Mouse (Mus musculus): ENCODE measurements around the gene Pagr1b. TPM values are rescaled to one million over a fixed set of nuclear protein-coding genes. Genes with fewer than 3 reads are reported as not detected.

The Pagr1b gene
- total RNA-seq, 2 experiments from 2014 or later, result 0.90 TPM; not detected in 1

GRCm38 (mm10) chr7:127023896-127024690 is 7.8 kb upstream of the Pagr1b start:
- no peak for TF ChIP-seq CTCF (conservative IDR thresholded peaks at IDR 0.05)
- Histone ChIP-seq H3K4me3 (peak overlapping the region; percentile 77), H3K27ac (peak overlapping the region; percentile 97)
- DNase-seq (ENCODE audit: low spot score in 2 of 2), result no peak

GRCm38 (mm10) chr7:127023272-127023691 is 7.0 kb upstream of the Pagr1b start:
- peak overlapping the region; percentile 99 for H3K27ac ChIP-seq
- H3K4me3 ChIP-seq, result no peak overlapping the region
- no peak for DNase-seq (ENCODE audit: low spot score in 2 of 2)
- no peak for TF ChIP-seq CTCF (conservative IDR thresholded peaks at IDR 0.05)

DNA sequence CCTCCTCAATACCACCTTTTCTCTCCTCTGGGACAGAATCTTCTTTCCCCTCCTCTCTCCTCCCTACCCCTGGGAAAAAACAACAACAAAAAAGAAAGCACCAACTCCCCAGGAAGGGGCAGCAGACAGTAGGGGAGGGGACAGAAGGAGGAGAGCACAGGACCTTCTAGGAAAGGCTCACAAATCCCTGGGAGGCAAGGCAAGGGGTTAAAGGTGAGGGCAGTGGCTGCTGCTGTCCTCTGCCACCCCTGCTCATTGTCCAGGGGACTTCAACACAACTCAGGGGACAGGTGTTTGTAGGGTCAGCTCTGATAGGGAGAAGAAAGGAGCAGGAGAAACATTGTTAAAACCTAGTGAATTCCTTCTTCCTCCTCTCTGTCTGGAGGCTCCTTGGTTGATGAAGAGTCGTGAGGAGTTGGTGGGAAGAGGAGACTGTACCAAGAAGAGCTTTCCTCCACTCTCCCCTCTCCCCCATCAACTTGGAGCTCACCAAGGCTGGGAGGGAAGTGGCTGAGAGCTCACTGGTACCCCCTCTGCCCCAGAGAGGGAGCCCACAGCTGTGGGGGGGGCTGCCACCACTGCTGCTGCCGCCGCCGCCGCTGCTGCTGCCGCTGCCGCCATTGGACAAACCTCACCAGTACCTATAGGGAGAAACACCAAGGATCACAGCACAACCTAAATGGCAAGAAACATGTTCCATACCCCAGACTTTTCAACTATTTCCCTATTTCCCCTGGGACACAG is 6.4 kb upstream of the Pagr1b start:
- Histone ChIP-seq H3K4me3 (no peak overlapping the region), H3K27ac (peak overlapping the region; percentile 99)
- no peak for TF ChIP-seq CTCF (conservative IDR thresholded peaks at IDR 0.05)
- DNase-seq (ENCODE audit: low spot score in 2 of 2), result no peak

DNA sequence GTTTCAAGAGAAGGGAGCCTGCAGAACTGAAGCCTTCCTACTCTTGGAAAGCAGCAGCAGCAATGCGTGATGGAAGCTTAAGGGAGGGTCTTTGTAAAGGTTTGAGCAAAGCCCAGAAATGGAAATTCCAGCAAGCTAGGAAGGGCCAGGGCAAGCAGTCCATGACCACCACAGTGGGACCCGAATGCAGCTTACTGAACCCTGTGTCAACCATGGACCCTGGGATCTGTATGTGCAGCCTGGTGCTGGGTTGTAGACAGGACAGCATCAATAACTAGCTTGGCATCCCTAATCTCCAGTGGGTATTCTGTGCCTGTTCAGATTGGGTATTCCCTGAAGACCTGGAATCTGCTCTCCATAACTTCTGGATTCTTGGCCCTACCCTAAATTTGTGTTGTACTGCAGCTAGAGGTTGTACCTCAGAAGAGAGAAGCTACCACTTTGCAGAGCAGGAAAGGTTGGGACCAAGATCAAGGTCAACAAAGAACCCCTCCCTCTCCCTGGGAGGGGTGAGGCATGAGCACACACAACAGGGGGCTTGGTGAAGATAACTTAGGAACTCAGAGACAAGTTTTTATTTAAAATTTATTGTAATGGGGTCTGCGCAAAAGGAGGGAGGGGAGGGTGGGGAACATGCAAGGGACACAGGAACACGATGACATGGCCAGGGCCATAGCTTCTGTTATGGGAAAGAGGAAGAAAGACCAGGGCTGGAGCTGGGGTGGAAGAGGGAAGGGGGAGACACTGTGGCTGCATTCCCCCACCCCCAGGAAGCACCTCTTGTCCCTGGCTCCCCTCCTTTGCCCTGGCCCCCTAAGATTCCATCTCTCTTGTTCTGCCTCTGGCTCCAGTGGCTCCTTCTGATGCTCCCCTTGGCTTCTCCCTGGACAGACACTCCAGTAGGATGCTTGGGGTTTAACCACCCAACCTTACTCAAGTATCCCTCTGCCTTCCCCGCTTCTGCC is 5.6 kb upstream of the Pagr1b start:
- no peak for TF ChIP-seq CTCF (conservative IDR thresholded peaks at IDR 0.05)
- peak overlapping the region; percentile 99 for H3K27ac ChIP-seq
- no peak for DNase-seq (ENCODE audit: low spot score in 2 of 2)
- H3K4me3 ChIP-seq, result peak overlapping the region; percentile 77

DNA sequence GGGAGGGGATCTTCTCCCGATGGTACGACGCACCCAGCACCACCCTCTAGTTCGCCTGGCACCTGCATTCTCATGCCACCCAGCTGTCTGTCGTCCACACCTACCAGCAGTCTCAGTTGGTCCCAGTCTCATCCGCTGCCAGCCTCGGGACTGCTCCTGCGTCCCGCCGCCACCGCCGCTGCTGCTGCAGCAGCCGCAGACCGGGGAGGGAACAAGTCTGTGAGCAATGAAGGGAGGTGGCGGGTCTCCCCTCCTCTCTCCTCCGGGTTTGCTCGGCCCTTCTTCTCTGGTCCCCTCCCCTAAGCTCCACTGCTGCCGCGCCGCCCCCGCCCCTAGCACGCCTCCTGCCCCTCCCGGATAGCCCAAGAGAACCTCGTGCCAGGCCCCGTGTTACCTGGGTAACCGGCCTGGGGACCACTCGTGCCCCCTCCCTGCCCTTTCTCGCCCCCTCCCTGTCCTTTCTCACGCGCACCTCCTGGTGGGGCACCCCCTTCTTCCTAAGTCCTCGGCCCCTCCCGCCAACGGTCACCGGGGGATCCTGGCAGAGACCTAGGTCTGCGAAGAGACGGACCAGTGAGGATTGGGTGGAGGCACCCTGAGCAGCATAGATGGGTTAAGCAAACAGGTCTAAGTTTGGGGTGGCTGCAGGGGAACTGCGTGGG is 4.7 kb upstream of the Pagr1b start, which contains the start of the genes Gm42742 and Prrt2:
TSS of gene Gm42742 (minus strand) at position 197 of the 662 bp plus-strand sequence.
TSS of gene Prrt2 (minus strand) at position 311 of the 662 bp plus-strand sequence.
- TF ChIP-seq CTCF (conservative IDR thresholded peaks at IDR 0.05), result no peak
- peak within 1 kb of the TSS; percentile 99 for H3K27ac ChIP-seq
- DNase-seq (ENCODE audit: low spot score in 2 of 2), result peak; percentile 62 to 72
- peak within 1 kb of the TSS; percentile 77 for H3K4me3 ChIP-seq

DNA sequence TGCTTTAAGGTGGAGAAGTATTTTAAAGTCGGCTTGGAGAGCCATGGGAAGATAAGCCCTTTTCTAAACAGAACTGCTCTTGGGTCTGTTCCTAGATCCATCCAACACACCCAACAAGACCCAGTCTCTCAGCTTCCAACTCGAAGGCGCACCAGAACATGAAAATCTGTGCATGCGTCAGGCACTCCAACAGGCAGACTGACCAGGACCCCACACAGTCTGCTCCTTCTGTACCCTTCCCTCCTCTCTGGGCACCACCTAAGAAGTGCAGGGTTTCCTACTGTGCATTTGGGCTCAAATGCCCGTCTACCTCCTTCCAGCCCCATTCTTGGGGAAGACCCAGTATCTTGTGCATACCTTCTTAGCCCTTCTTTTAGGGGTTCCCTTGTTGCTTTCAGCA is 4.2 kb upstream of the Pagr1b start:
- H3K4me3 ChIP-seq, result peak overlapping the region; percentile 77
- no peak for TF ChIP-seq CTCF (conservative IDR thresholded peaks at IDR 0.05)
- peak overlapping the region; percentile 99 for H3K27ac ChIP-seq
- DNase-seq (ENCODE audit: low spot score in 2 of 2), result no peak

DNA sequence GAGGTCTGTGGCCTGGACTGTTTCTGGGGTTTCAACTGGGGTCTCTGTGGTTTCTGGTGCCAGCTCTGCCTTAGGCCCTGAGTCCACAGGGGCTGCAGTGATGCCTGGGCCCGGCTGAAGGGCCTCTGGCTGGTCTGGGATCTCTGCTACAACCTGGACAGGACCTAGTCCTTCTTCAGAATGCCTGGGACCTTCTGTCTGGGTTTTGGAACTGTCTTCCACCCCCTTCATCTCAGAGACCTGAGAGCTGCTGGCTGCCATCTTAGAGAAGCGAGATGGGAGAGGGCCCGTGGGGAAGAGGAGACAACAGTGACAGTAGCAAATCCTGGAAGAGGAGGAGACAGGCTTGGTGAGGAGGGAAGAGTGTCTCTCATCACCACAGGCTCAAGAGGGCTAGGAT is 3.7 kb upstream of the Pagr1b start:
- no peak for TF ChIP-seq CTCF (conservative IDR thresholded peaks at IDR 0.05)
- H3K4me3 ChIP-seq, result peak overlapping the region; percentile 77
- H3K27ac ChIP-seq, result peak overlapping the region; percentile 99
- DNase-seq (ENCODE audit: low spot score in 2 of 2), result peak in 1 of 2 experiments; percentile 27

- DNase-seq (ENCODE audit: low spot score in 2 of 2), result no peak
- H3K27ac ChIP-seq, result peak overlapping the region; percentile 99
- H3K4me3 ChIP-seq, result peak overlapping the region; percentile 77
- no peak for TF ChIP-seq CTCF (conservative IDR thresholded peaks at IDR 0.05)
Observed at GRCm38 (mm10) chr7:127019306-127019960, 3.1 kb upstream of the Pagr1b start.

DNA sequence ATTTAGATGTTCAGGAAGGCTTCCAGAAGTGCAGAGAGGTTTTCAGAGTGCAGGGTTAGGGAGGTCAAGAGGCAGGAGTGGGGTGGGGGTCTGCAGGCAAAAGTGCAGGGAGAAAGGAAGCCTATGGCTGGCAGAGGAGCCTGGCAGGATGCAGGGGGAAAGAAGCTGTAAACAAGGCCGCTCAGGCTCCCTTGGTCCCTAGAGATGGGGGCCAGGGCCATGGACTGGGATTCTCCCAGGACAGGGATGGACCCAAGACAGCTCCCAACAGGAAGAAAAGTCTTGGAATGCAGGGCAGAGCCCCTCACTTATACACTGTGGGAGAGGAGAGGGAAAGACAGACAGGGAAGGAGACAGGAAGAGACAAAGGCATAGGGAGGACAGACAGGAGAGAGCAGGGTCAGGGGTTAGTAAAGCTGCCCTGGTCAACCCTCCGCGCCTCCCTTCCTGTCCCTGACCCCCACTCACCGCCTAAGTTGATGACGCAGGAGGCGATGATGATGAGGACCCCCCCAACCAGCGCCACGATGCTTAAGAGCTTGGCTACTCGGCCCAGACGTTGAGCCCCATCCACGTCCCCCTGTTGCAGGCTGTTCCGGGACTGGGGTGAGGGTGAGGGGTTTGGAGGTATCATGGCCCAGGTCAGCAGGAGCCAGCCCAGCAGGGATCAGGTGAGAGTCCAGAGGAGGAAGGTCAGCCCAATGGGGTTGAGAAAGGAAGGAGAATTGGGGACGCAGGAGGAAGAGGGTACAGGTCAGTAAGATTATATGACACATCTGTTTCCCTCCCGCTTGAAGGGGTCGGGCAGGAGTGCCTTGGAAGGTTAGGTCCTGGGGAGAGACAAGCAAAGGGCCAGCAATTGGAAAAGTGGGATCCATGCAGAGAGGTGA is 2.4 kb upstream of the Pagr1b start:
- H3K27ac ChIP-seq, result peak overlapping the region; percentile 99
- no peak for TF ChIP-seq CTCF (conservative IDR thresholded peaks at IDR 0.05)
- H3K4me3 ChIP-seq, result peak overlapping the region; percentile 77
- no peak for DNase-seq (ENCODE audit: low spot score in 2 of 2)

DNA sequence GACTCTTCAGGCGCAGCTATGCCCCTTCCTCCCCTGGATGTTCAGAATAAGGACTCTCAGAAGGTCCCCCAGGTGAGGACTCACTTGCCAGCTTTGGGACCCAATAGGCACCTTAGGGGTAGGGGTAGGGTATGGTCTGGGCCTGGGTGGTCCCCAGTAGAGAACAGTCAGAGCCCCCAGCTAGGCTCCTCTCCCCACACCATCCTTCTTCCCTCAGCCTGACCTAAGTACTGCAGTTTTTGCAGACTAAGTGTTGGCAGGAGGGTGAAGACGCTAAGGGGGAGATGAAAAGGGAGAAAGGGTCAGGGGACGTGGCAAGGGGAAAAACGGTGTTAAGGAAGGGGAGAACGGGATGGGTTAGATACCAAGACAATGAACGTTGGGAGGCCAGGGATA is 1.7 kb upstream of the Pagr1b start:
- peak overlapping the region; percentile 99 for H3K27ac ChIP-seq
- DNase-seq (ENCODE audit: low spot score in 2 of 2), result no peak
- H3K4me3 ChIP-seq, result peak overlapping the region; percentile 77
- TF ChIP-seq CTCF (conservative IDR thresholded peaks at IDR 0.05), result no peak
